Mouse (Mus musculus) thymus, postnatal 36 days (tissue): ENCODE measurements around the gene Clip3.
A peak's percentile ranks its signal among the peaks of the same experiment; 100 is the strongest.

Experiments used
- DNase-seq, 2 experiments: peaks; one replicate each; pipeline ENCODE4 v3.0.0; 2022; ENCODE audit warnings: mixed read lengths in 2 of 2

The Clip3 gene

GRCm38 (mm10) chr7:30296816-30297215, 5.3 kb downstream of the Clip3 start:
- DNase-seq, result no peak

- no peak for DNase-seq
These were observed 5.7 kb downstream of the Clip3 start for GRCm38 (mm10) chr7:30297266-30297665.

- peak in 1 of 2 experiments; percentile 31 for DNase-seq
These were observed 9.4 kb downstream of the Clip3 start for GRCm38 (mm10) chr7:30300914-30301313.

GRCm38 (mm10) chr7:30306083-30306779, 14.7 kb downstream of the Clip3 start:
- DNase-seq, result no peak

- peak; percentile 88 to 94 for DNase-seq
These were observed 16.8 kb downstream of the Clip3 start, which contains the start of gene Alkbh6 for GRCm38 (mm10) chr7:30308076-30309005. Gene Alkbh6, plus strand, starts transcription at chr7:30308717.

GRCm38 (mm10) chr7:30309395-30310129, 18.0 kb downstream of the Clip3 start:
- DNase-seq, result no peak

- no peak for DNase-seq
These were observed 18.6 kb downstream of the Clip3 start for GRCm38 (mm10) chr7:30310136-30310535.

- DNase-seq, result no peak
These were observed 22.3 kb downstream of the Clip3 start for GRCm38 (mm10) chr7:30313666-30314320.

GRCm38 (mm10) chr7:30314721-30315155, 23.2 kb downstream of the Clip3 start, which contains the start of gene Syne4:
Gene Syne4, plus strand, starts transcription at chr7:30314807.
- DNase-seq, result no peak

GRCm38 (mm10) chr7:30315559-30316529, 24.3 kb downstream of the Clip3 start:
- DNase-seq, result no peak

- DNase-seq, result no peak
These were observed 26.6 kb downstream of the Clip3 start for GRCm38 (mm10) chr7:30318142-30318541.

- no peak for DNase-seq
These were observed 29.4 kb downstream of the Clip3 start for GRCm38 (mm10) chr7:30320946-30321345.

GRCm38 (mm10) chr7:30321539-30322284, 30.2 kb downstream of the Clip3 start, which contains the start of gene E130208F15Rik:
Gene E130208F15Rik, plus strand, starts transcription at chr7:30321740.
- peak; percentile 68 to 80 for DNase-seq

GRCm38 (mm10) chr7:30322285-30322667, 30.7 kb downstream of the Clip3 start:
- peak; percentile 95 to 97 for DNase-seq

- no peak for DNase-seq
These were observed 31.3 kb downstream of the Clip3 start for GRCm38 (mm10) chr7:30322865-30323264.

- DNase-seq, result no peak
These were observed 32.3 kb downstream of the Clip3 start, which contains the start of gene Sdhaf1 for GRCm38 (mm10) chr7:30323795-30324194. Gene Sdhaf1, minus strand, starts transcription at chr7:30323895.

- DNase-seq, result no peak
These were observed 32.9 kb downstream of the Clip3 start for GRCm38 (mm10) chr7:30324300-30324944.

- DNase-seq, result peak; percentile 64 to 67
These were observed 33.8 kb downstream of the Clip3 start for GRCm38 (mm10) chr7:30325364-30325763.

- no peak for DNase-seq
These were observed 34.9 kb downstream of the Clip3 start for GRCm38 (mm10) chr7:30326427-30326826.

GRCm38 (mm10) chr7:30327140-30327539, 35.6 kb downstream of the Clip3 start:
- DNase-seq, result no peak
